Mouse (Mus musculus) liver, postnatal 0 days (tissue): ENCODE data around the gene Syngr2. TPM values are rescaled to one million over a fixed set of nuclear protein-coding genes. Genes with fewer than 3 reads are reported as not detected.

Source experiments
- ATAC-seq: fragments of 200-750 bp; cut with Nextera tagmentation; 2 replicates; pipeline ENCODE4 v1.8.0; 2017; ENCODE audit warnings: mild to moderate bottlenecking, moderate library complexity
- DNase-seq: peaks from one replicate; pipeline ENCODE4 v3.0.0-alpha.2; 2016
- H3K27ac ChIP-seq: fragments of 300-500 bp; sonication (generic); 2 replicates; pipeline ENCODE4 v1.5.1; 2014; ENCODE audit warnings: antibody characterized with exemption, moderate library complexity, mild to moderate bottlenecking, low read depth
- H3K27me3 ChIP-seq: fragments of 300-500 bp; sonication (generic); 2 replicates; pipeline ENCODE4 v1.6.1; 2014; ENCODE audit warnings: low read length, control low read depth, mixed read lengths; ENCODE audit not compliant: insufficient read depth
- H3K36me3 ChIP-seq: fragments of 300-500 bp; sonication (generic); replicated peaks from 2 replicates; pipeline ENCODE4 v1.6.1; 2014; ENCODE audit warnings: mild to moderate bottlenecking, control low read depth, low read length, moderate library complexity, mixed read lengths; ENCODE audit not compliant: insufficient read depth
- H3K4me1 ChIP-seq: fragments of 300-500 bp; sonication (generic); 2 replicates; pipeline ENCODE4 v1.6.1; 2014; ENCODE audit warnings: antibody characterized with exemption, mild to moderate bottlenecking, control low read depth; ENCODE audit not compliant: insufficient read depth
- H3K4me2 ChIP-seq: fragments of 300-500 bp; sonication (generic); 2 replicates; pipeline ENCODE4 v1.6.1; 2014; ENCODE audit warnings: low read depth, mild to moderate bottlenecking, low read length, moderate library complexity, mixed read lengths
- H3K4me3 ChIP-seq: fragments of 300-500 bp; sonication (generic); 2 replicates; pipeline ENCODE4 v1.5.1; 2014; ENCODE audit warnings: low read depth, low read length
- H3K9ac ChIP-seq: fragments of 300-500 bp; sonication (generic); replicated peaks from 2 replicates; pipeline ENCODE4 v1.6.1; 2014; ENCODE audit warnings: mild to moderate bottlenecking, moderate library complexity
- H3K9me3 ChIP-seq: fragments of 300-500 bp; sonication (generic); 2 replicates; pipeline ENCODE4 v1.6.1; 2016; ENCODE audit warnings: mild to moderate bottlenecking, control low read depth, low read length, mixed read lengths
- CTCF ChIP-seq: sonication (generic); IDR thresholded peaks from 2 replicates; pipeline ENCODE4 v1.5.1; 2016; ENCODE audit warnings: antibody characterized with exemption, low read depth
- EP300 ChIP-seq: IDR thresholded peaks from 2 replicates; pipeline ENCODE4 v1.6.1; 2016; ENCODE audit warnings: antibody characterized with exemption, low read depth, mild to moderate bottlenecking
- WGBS: fragments of 180-500 bp; shearing (Covaris S2); extraction: QIAGEN DNeasy Blood & Tissue Kit; methylation state at CpG from one replicate; pipeline ENCODE4 v1.1.7; 2014; ENCODE audit not compliant: insufficient replicate concordance; 5-methylcytosine and 5-hydroxymethylcytosine counted together
- polyA plus RNA-seq: library from polyadenylated mRNA; unstranded; fragments of >200 nt; fragmentation: Nextera tagmentation; extraction: Ambion mirVana; gene quantifications from 2 replicates; pipeline ENCODE4 v1.2.1, GENCODE M21; 2015

Syngr2 gene
- polyA plus RNA-seq, 1 experiment from 2014 or later = 62.2 TPM

DNA sequence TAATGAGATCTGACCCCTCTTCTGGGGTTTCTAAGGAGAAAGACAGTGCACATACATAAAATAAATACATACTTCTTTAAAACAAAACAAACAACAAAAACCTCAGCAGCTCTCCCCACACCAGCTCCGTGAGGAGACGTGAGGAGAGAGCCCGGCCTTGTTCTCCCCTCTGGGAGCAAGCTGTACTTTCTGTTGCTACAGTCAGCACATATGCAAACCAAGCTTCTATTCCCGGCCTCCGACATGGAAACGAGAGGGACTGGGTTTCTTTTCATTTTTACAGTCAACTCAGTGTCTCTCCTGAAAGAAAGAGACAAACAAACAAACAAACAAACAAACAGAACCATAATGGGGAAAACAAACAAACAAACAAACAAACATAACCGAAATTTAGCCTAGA, 9.4 kb upstream of the Syngr2 start:
- ATAC-seq (no peak), DNase-seq (no peak)
- H3K27ac ChIP-seq = 0 out of 2 replicates have a peak overlapping the region, but pooled peaks have one; percentile 91
- H3K4me3 ChIP-seq = no peak overlapping the region
- peaks cover 5% of the 10 kb centered on the region; the same call in 1 of the 2 replicates for H3K36me3 ChIP-seq
- no peaks in the 10 kb centered on the region for H3K27me3 ChIP-seq
- H3K9me3 ChIP-seq = no peaks in the 10 kb centered on the region
- TF ChIP-seq CTCF (no peak), EP300 (no peak)
- peak overlapping the region; percentile 73 for H3K4me2 ChIP-seq
- no peak overlapping the region for H3K9ac ChIP-seq
- H3K4me1 ChIP-seq = peaks cover 30% of the 10 kb centered on the region
- 85% methylated on average over 7 of the region's 7 CpGs for WGBS

DNA sequence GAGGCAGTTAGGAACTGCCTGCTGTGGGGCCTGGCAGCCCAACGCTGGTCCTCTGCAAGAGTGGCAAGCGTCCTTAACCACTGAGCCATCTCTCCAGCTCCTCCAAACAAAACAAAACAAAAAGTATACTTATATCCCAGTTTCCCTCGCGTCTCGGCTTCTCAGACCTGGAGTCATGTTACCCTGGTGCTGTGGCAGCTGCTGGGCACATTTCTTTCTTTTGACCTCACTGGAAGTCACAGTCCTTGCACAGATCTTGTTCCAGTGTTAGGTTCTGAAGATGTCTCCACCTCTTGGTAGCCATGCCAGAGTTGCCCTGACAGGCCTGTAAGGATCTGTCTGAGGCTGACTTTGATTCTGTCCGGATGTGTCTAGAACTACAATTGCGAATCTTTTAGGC, 7.8 kb upstream of the Syngr2 start:
- peaks cover 14% of the 10 kb centered on the region for H3K36me3 ChIP-seq
- 91% methylated on average over 7 of the region's 7 CpGs for WGBS
- no peaks in the 10 kb centered on the region for H3K9me3 ChIP-seq
- TF ChIP-seq CTCF (no peak), EP300 (no peak)
- DNase-seq (no peak), ATAC-seq (no peak)
- H3K4me1 ChIP-seq = peaks cover 20% of the 10 kb centered on the region
- H3K4me2 ChIP-seq = peak overlapping the region; percentile 38; the same call in 1 of the 2 replicates
- H3K4me3 ChIP-seq = 0 out of 2 replicates have a peak overlapping the region, but pooled peaks have one; percentile 5
- H3K9ac ChIP-seq = no peak overlapping the region
- H3K27me3 ChIP-seq = no peaks in the 10 kb centered on the region
- no peak overlapping the region for H3K27ac ChIP-seq

DNA sequence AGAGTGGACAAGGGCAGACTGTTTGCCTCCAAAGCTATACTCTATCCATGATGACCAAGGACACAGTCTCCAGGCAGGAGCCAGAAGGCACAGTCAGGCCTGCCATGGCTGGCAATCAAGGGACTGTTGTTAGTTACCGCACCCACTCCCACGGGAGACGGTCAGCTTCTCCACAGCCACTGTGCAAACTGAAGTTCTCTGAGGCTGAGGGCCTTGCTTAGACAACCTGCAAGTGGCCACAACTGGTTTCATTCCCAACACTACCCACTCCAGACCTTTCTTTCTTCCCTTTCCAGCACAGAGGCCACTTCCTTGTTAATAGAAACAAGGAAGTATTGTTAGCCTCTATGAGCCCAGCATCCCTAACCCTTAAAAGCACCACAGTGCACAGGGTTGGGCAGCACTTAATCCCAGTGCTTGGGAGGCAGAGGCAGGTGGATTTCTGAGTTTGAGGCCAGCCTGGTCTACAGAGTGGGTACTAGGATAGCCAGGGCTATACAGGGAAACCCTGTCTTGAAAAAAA, 6.2 kb upstream of the Syngr2 start:
- H3K27me3 ChIP-seq = no peaks in the 10 kb centered on the region
- H3K4me2 ChIP-seq = no peak overlapping the region
- no peak overlapping the region for H3K27ac ChIP-seq
- H3K36me3 ChIP-seq = peaks cover 17% of the 10 kb centered on the region
- no peak overlapping the region for H3K4me3 ChIP-seq
- ATAC-seq = no peak
- peaks cover 5% of the 10 kb centered on the region; the same call in 1 of the 2 replicates for H3K4me1 ChIP-seq
- H3K9me3 ChIP-seq = no peaks in the 10 kb centered on the region
- 84% methylated on average over 3 of the region's 3 CpGs for WGBS
- TF ChIP-seq CTCF = no peak
- no peak for TF ChIP-seq EP300
- no peak for DNase-seq
- no peak overlapping the region for H3K9ac ChIP-seq

DNA sequence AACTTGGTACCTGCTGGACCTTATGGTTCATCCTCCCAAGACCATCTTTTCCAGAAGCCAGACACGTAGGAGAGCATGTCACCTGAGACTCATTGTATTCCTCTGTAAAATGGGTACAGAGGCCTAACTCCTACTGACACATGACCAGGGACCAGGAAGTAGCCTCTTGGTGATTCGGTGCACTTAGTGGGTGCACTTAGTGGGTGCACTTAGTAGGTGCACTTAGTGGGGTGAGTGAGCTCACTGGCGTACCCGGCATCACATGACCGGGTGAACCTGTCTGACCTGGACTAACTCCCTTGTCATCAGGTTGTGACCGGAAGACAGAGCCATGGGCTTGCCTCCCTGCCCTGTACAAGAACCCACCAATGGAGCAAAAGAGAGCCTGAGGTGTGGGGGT, 2.7 kb upstream of the Syngr2 start:
- DNase-seq = no peak
- WGBS = 92% methylated on average over 6 of the region's 6 CpGs
- Histone ChIP-seq H3K4me1 (peaks cover 14% of the 10 kb centered on the region), H3K36me3 (peaks cover 22% of the 10 kb centered on the region), H3K27ac (no peak overlapping the region), H3K9me3 (no peaks in the 10 kb centered on the region), H3K4me2 (no peak overlapping the region), H3K4me3 (no peak overlapping the region), H3K9ac (no peak overlapping the region), H3K27me3 (no peaks in the 10 kb centered on the region)
- ATAC-seq = no peak
- no peak for TF ChIP-seq EP300
- no peak for TF ChIP-seq CTCF

DNA sequence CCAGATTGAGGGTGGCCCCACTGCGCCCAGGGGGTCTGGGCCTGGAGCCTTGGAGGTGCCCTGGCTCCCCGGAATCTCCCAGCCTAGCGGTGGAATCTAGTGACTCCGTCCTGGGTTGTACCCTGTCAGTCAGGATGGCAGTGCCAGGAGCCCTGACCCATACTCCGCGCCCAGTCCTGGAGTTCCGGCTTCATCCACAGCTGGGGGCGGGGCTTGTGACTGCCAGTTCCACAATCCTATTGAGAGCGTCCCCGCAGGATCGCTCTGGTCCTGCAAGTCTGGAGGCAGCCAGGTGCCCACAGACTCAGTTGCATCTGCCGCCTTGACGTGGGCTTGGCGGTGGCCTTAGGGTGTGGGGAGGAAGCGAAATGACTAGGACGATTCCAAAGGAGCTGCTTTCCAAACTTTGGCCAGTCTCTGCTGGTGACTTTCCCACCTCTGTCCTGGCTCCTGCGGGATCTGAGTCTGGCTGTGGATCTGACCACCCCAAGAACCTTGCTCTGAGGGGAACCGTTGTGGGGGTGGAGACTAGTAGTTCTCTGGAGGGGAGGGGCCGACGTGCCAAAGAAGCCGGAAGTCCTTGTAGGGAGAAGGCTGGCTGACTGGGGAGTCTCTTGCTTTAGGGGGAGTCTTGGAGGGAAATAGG, 1.1 kb downstream of the Syngr2 start:
- Histone ChIP-seq H3K27me3 (no peaks in the 10 kb centered on the region), H3K4me1 (peaks cover 22% of the 10 kb centered on the region), H3K36me3 (peaks cover 51% of the 10 kb centered on the region), H3K4me2 (peak overlapping the region; percentile 99), H3K4me3 (peak overlapping the region; percentile 96), H3K9me3 (no peaks in the 10 kb centered on the region), H3K27ac (peak overlapping the region; percentile 92), H3K9ac (peak overlapping the region; percentile 95)
- peak; percentile 85 for ATAC-seq
- under 1% methylated on average over 21 of the region's 21 CpGs for WGBS
- peak; percentile 94 for DNase-seq
- TF ChIP-seq CTCF (peak; percentile 75), EP300 (no peak)

DNA sequence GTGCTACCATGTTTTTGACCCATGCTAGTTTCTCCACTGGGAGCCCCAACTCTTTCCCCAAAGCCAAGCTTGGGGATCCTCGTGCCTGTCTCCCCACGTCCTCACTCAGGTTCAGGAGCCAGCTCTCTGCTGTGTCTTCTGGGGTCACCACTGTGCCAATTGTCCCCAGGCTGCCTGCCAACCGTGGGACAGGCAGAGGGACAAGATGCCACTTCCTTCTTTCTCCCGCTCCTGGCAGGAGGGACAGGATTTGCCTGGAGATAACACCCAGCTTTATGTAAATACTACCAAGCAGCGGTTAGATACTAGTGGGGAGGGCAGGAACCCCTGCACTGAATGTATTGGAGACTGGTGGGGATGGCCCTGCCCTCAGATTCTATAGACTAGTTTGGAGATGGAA, 4.4 kb downstream of the Syngr2 start:
- 49% methylated on average over 5 of the region's 5 CpGs for WGBS
- no peak overlapping the region for H3K9ac ChIP-seq

More for the DNA sequence above, 4.4 kb downstream of the Syngr2 start:
- TF ChIP-seq EP300 = no peak
- no peak for TF ChIP-seq CTCF
- no peaks in the 10 kb centered on the region for H3K9me3 ChIP-seq
- H3K27me3 ChIP-seq = no peaks in the 10 kb centered on the region
- DNase-seq (no peak), ATAC-seq (no peak)
- H3K27ac ChIP-seq = peak overlapping the region; percentile 45; the same call in 1 of the 2 replicates
- peaks cover 73% of the 10 kb centered on the region for H3K36me3 ChIP-seq
- peaks cover 22% of the 10 kb centered on the region for H3K4me1 ChIP-seq
- no peak overlapping the region for H3K4me3 ChIP-seq
- H3K4me2 ChIP-seq = no peak overlapping the region
